9 mouse cellular contexts compared by ENCODE assay signal in genomic region chr7:65696450-65696849, GRCm38 (mm10). TPM values are rescaled to one million over a fixed set of nuclear protein-coding genes. Genes with fewer than 3 reads are reported as not detected.
DNase-seq lines count a peak whose midpoint lies in the region; TF ChIP-seq lines count a peak whose summit lies in the region.
"Had no signal": no experiment of that assay in that cellular context is flagged by ENCODE, and none has a peak within 500 bp of the region (broad histone marks: within the 10 kb centered on the region; RNA-seq: fewer than 3 reads in every experiment).

No protein-coding gene starts in this region.

- intact Hi-C loops in heart, adult 2 months (cut with DNase I), result no loop called here

- WGBS in heart, adult 2 months, result 51% methylated on average over 2 of the region's 2 CpGs

- no peak overlapping the region for H3K27ac ChIP-seq in heart, adult 2 months
- H3K27ac ChIP-seq in cortical plate, adult 2 months (ENCODE audit: insufficient read depth, low read length), result no peak overlapping the region

- no peak for TF ChIP-seq POLR2A in heart, adult 2 months (IDR thresholded peaks at IDR 0.05; ENCODE audit: insufficient read depth, low read depth, low read length)
- no peak for TF ChIP-seq POLR2A in cortical plate, adult 2 months (IDR thresholded peaks at IDR 0.05; ENCODE audit: extremely low read depth, insufficient read depth, low read length)

- H3K4me3 ChIP-seq in heart, adult 2 months, result no peak overlapping the region
- H3K4me3 ChIP-seq in cortical plate, adult 2 months (ENCODE audit: insufficient read depth, low read length), result no peak overlapping the region
- H3K4me3 ChIP-seq: erythroblast, embryonic 14.5 days had no signal

- TF ChIP-seq EP300 in heart, adult 2 months (IDR thresholded peaks at IDR 0.05; ENCODE audit: insufficient read depth, low read depth, low read length), result no peak

- no peaks in the 10 kb centered on the region for H3K27me3 ChIP-seq in heart, adult 2 months (ENCODE audit: control insufficient read depth, insufficient read depth, low read length)

- H3K79me2 ChIP-seq in heart, adult 2 months (replicated peaks; ENCODE audit: control insufficient read depth, insufficient read depth, low read length), result no peaks in the 10 kb centered on the region

- peaks cover 4% of the 10 kb centered on the region for H3K36me3 ChIP-seq in heart, adult 2 months (ENCODE audit: control insufficient read depth, insufficient read depth, low read length)

- no peak for DNase-seq in heart, adult 2 months
- DNase-seq in heart, adult 18-20 months, result no peak
- peak; percentile 46 for DNase-seq in thymus, postnatal 0 days (ENCODE audit: low spot score)
- DNase-seq in thymus, postnatal 36 days, result no peak
- DNase-seq in adrenal gland, adult 18-20 months (ENCODE audit: low spot score in 2 of 2), result no peak
- no peak for DNase-seq in layer of hippocampus, postnatal 36 days
- DNase-seq in right cerebral cortex, postnatal 10 days (ENCODE audit: low spot score in 2 of 2), result no peak

- no peaks in the 10 kb centered on the region; the same call in 1 of the 2 replicates for H3K4me1 ChIP-seq in heart, adult 2 months (ENCODE audit: control insufficient read depth, insufficient read depth, low read length)
- H3K4me1 ChIP-seq in cortical plate, adult 2 months (ENCODE audit: control insufficient read depth, insufficient read depth, low read length), result peaks cover 3% of the 10 kb centered on the region; the same call in 1 of the 2 replicates

- H3K9ac ChIP-seq in heart, adult 2 months (ENCODE audit: low read depth, low read length), result no peak overlapping the region

- peak; percentile 63 for TF ChIP-seq CTCF in heart, adult 2 months (IDR thresholded peaks at IDR 0.05)
- peak; percentile 35; the same call in 1 of the 2 replicates for TF ChIP-seq CTCF in cortical plate, adult 2 months (IDR thresholded peaks at IDR 0.05; ENCODE audit: extremely low read depth, insufficient read depth, low read length)

RNA-seq across cellular contexts. Expression of gene Tm2d3, which starts 5.5 kb away (rescaled TPM):
- 10 to 100 TPM; 21.2 to 24.0 TPM for total RNA-seq in heart, adult 2 months (2021)
- 51.2 and 90.8 TPM in 2 replicates for polyA plus RNA-seq in heart, adult 2 months (2012; rRNA removed)
- total RNA-seq in heart, adult 18-20 months (2021), result 10 to 100 TPM; 20.1 to 24.0 TPM
- polyA plus RNA-seq in thymus, postnatal 0 days (2015; fragmentation: Nextera tagmentation; extraction: Ambion mirVana), result 63.2 and 69.0 TPM in 2 replicates
- 113 and 118 TPM in 2 replicates for polyA plus RNA-seq in cortical plate, adult 2 months (2012; rRNA removed)
- total RNA-seq in adrenal gland, adult 18-20 months (2021), result 10 to 100 TPM; 62.5 to 66.5 TPM
- 10 to 100 TPM; 45.2 to 51.5 TPM for total RNA-seq in layer of hippocampus, postnatal 36 days (2021)

RNA-seq across cellular contexts. Expression of gene Tarsl2, which starts 51.8 kb away (rescaled TPM):
- 10 to 100 TPM; 29.8 to 33.4 TPM for total RNA-seq in heart, adult 2 months (2021)
- polyA plus RNA-seq in heart, adult 2 months (2012; rRNA removed), result 9.8 and 16.3 TPM in 2 replicates
- total RNA-seq in heart, adult 18-20 months (2021), result 10 to 100 TPM; 33.2 to 34.3 TPM
- polyA plus RNA-seq in thymus, postnatal 0 days (2015; fragmentation: Nextera tagmentation; extraction: Ambion mirVana), result 4.0 TPM in 2 replicates
- 21.7 and 22.0 TPM in 2 replicates for polyA plus RNA-seq in cortical plate, adult 2 months (2012; rRNA removed)
- 10 to 100 TPM; 12.7 to 18.1 TPM for total RNA-seq in adrenal gland, adult 18-20 months (2021)
- total RNA-seq in layer of hippocampus, postnatal 36 days (2021), result 10 to 100 TPM; 33.9 to 34.3 TPM
